Mouse (Mus musculus) ES-E14 (cell line): Measurements from ENCODE around the gene Slit1. TPM values are rescaled to one million over a fixed set of nuclear protein-coding genes. Genes with fewer than 3 reads are reported as not detected.

Experiments used
- DNase-seq: peaks from one replicate; pipeline ENCODE4 v3.0.0-alpha.2; 2013; ENCODE audit warnings: low read depth, low spot score
- H3K27ac ChIP-seq: 2 replicates; pipeline ENCODE4 v1.5.1; 2012; ENCODE audit warnings: low read depth, mild to moderate bottlenecking, low read length, moderate library complexity, mixed read lengths; ENCODE audit not compliant: poor library complexity, insufficient read depth, severe bottlenecking
- H3K36me3 ChIP-seq: 2 replicates; pipeline ENCODE4 v1.6.1; 2012; ENCODE audit warnings: mild to moderate bottlenecking, low read length, moderate library complexity, mixed read lengths; ENCODE audit not compliant: control insufficient read depth, poor library complexity, insufficient read depth, severe bottlenecking
- H3K4me1 ChIP-seq, 2 experiments: fragments of 150-350 bp in 1 of 2; sonication (generic) in 1 of 2; 2 replicates each; pipeline ENCODE4 v1.6.1; 2012; ENCODE audit warnings: low read length in 2 of 2, mild to moderate bottlenecking in 1 of 2, mixed read lengths in 1 of 2; ENCODE audit not compliant: control insufficient read depth in 2 of 2, insufficient read depth in 2 of 2, poor library complexity in 1 of 2
- H3K4me3 ChIP-seq, 2 experiments: fragments of 150-350 bp in 1 of 2; sonication (generic) in 1 of 2; 2 replicates each; pipeline ENCODE4 v1.5.1; 2012; ENCODE audit warnings: low read length in 2 of 2, low read depth in 1 of 2, mild to moderate bottlenecking in 1 of 2, mixed read lengths in 1 of 2; ENCODE audit not compliant: insufficient read depth in 1 of 2, poor library complexity in 1 of 2, severe bottlenecking in 1 of 2
- H3K9ac ChIP-seq: 2 replicates; pipeline ENCODE4 v1.6.1; 2012; ENCODE audit warnings: low read depth, mild to moderate bottlenecking, low read length, mixed read lengths; ENCODE audit not compliant: poor library complexity, insufficient read depth, severe bottlenecking
- H3K9me3 ChIP-seq: fragments of 150-350 bp; sonication (generic); 2 replicates; pipeline ENCODE4 v1.6.1; 2012; ENCODE audit warnings: low read depth, mild to moderate bottlenecking, low read length; ENCODE audit not compliant: control insufficient read depth, insufficient read depth
- CHD2 ChIP-seq: IDR thresholded peaks from 2 replicates; pipeline ENCODE4 v1.6.1; 2014; ENCODE audit warnings: mild to moderate bottlenecking, low read depth, low read length, inconsistent platforms
- HCFC1 ChIP-seq: IDR thresholded peaks from 2 replicates; pipeline ENCODE4 v1.6.1; 2012; ENCODE audit warnings: low read length, inconsistent platforms, borderline replicate concordance; ENCODE audit not compliant: insufficient read depth
- MAFK ChIP-seq: IDR thresholded peaks from 2 replicates; pipeline ENCODE4 v1.6.1; 2014; ENCODE audit warnings: mild to moderate bottlenecking, low read depth, low read length, inconsistent platforms; ENCODE audit not compliant: insufficient read depth
- ZC3H11A ChIP-seq: IDR thresholded peaks from 2 replicates; pipeline ENCODE4 v1.6.1; 2012; ENCODE audit warnings: low read depth, mild to moderate bottlenecking, inconsistent platforms, low read length, borderline replicate concordance
- ZNF384 ChIP-seq: IDR thresholded peaks from 2 replicates; pipeline ENCODE4 v1.6.1; 2012; ENCODE audit warnings: low read depth, low read length, inconsistent platforms
- in situ Hi-C, 2 experiments: fragments of 600-800 bp; cut with MboI; formaldehyde crosslinking; loops; one replicate each; pipeline ENCODE4 v1.15.1; 2025; ENCODE audit warnings: low sequenced_read_pairs in 2 of 2, inconsistent platforms in 1 of 2; ENCODE audit not compliant: unreplicated experiment in 2 of 2
- total RNA-seq: library from RNA; depleted of rRNA; stranded (reverse); fragments of 300-350 nt; gene quantifications from 2 replicates; pipeline ENCODE4 v1.2.3, GENCODE M21; 2012

Gene Slit1
- total RNA-seq, 1 experiment, result 1.4 TPM

- H3K9ac ChIP-seq, result no peak overlapping the region
- H3K27ac ChIP-seq, result no peak overlapping the region
Observed at GRCm38 (mm10) chr19:41651967-41652366, 91.5 kb downstream of the Slit1 start.

GRCm38 (mm10) chr19:41649394-41649793, 94.1 kb downstream of the Slit1 start:
- H3K9me3 ChIP-seq, result no peaks in the 10 kb centered on the region

More at GRCm38 (mm10) chr19:41651967-41652366, 91.5 kb downstream of the Slit1 start:
- Histone ChIP-seq H3K36me3 (no peaks in the 10 kb centered on the region), H3K9me3 (no peaks in the 10 kb centered on the region), H3K4me3 (no peak overlapping the region), H3K4me1 (peaks cover 0 to 9% of the 10 kb centered on the region in 2 experiments; a peak in 1 of 4 replicates)
- in situ Hi-C loops, result loop anchor here (5.0 to 10.0 kb wide), 2 partner anchors 110 to 113 kb away; no protein-coding TSS in a partner anchor
- DNase-seq, result no peak
- no peak for TF ChIP-seq ZC3H11A
- no peak for TF ChIP-seq CHD2
- TF ChIP-seq ZNF384, result no peak
- no peak for TF ChIP-seq MAFK
- no peak for TF ChIP-seq HCFC1

GRCm38 (mm10) chr19:41646947-41647631, 96.4 kb downstream of the Slit1 start:
- no peaks in the 10 kb centered on the region for H3K36me3 ChIP-seq
- in situ Hi-C loops, result no loop called here
- no peaks in the 10 kb centered on the region for H3K9me3 ChIP-seq
- DNase-seq, result peak; percentile 65
- no peak overlapping the region for H3K27ac ChIP-seq
- peaks cover 0 to 3% of the 10 kb centered on the region in 2 experiments; a peak in 1 of 4 replicates for H3K4me1 ChIP-seq
- no peak overlapping the region for H3K9ac ChIP-seq
- no peak overlapping the region for H3K4me3 ChIP-seq
- TF ChIP-seq CHD2 (no peak), ZC3H11A (peak; percentile 55; the same call in 1 of the 2 replicates)

More at GRCm38 (mm10) chr19:41649394-41649793, 94.1 kb downstream of the Slit1 start:
- TF ChIP-seq MAFK (no peak), HCFC1 (no peak), ZC3H11A (no peak), ZNF384 (no peak), CHD2 (no peak)
- Histone ChIP-seq H3K4me1 (peaks cover 0 to 3% of the 10 kb centered on the region in 2 experiments; a peak in 1 of 4 replicates), H3K27ac (no peak overlapping the region), H3K9ac (no peak overlapping the region), H3K4me3 (peak overlapping the region in 1 of 2 experiments; percentile 57; a peak in 1 of 4 replicates), H3K36me3 (no peaks in the 10 kb centered on the region)
- in situ Hi-C loops, result no loop called here
- no peak for DNase-seq

GRCm38 (mm10) chr19:41643010-41643409, 100.5 kb downstream of the Slit1 start:
- Histone ChIP-seq H3K9me3 (no peaks in the 10 kb centered on the region), H3K4me3 (no peak overlapping the region), H3K27ac (no peak overlapping the region), H3K36me3 (no peaks in the 10 kb centered on the region), H3K4me1 (no peaks in the 10 kb centered on the region; a peak in 1 of 4 replicates), H3K9ac (no peak overlapping the region)
- no peak for TF ChIP-seq MAFK
- TF ChIP-seq ZNF384, result no peak
- DNase-seq, result no peak
- in situ Hi-C loops, result no loop called here

- Histone ChIP-seq H3K27ac (no peak overlapping the region), H3K4me1 (no peaks in the 10 kb centered on the region), H3K9ac (no peak overlapping the region), H3K4me3 (no peak overlapping the region), H3K36me3 (no peaks in the 10 kb centered on the region), H3K9me3 (no peaks in the 10 kb centered on the region)
- DNase-seq, result no peak
- no peak for TF ChIP-seq CHD2
- TF ChIP-seq HCFC1, result no peak
- TF ChIP-seq ZC3H11A, result no peak
- no peak for TF ChIP-seq ZNF384
- TF ChIP-seq MAFK, result no peak
- in situ Hi-C loops, result no loop called here
Observed at GRCm38 (mm10) chr19:41634999-41635398, 108.5 kb downstream of the Slit1 start.
